In genomic region chr17:34931061-34931734, GRCm38 (mm10) we compare ENCODE assay signal across 7 mouse cellular contexts. TPM values are rescaled to one million over a fixed set of nuclear protein-coding genes. Genes with fewer than 3 reads are reported as not detected.
A peak's percentile ranks its signal among the peaks of the same experiment; 100 is the strongest.
DNase-seq lines count a peak whose midpoint lies in the region; ATAC-seq lines count a peak whose summit lies in the region.

Gene Neu1, plus strand, starts transcription at chr17:34931253.

- peak within 1 kb of the TSS; percentile 75 for H3K4me3 ChIP-seq in embryonic facial prominence, embryonic 12.5 days
- H3K4me3 ChIP-seq in limb, embryonic 11.5 days (ENCODE audit: low read depth, low read length) = peak within 1 kb of the TSS; percentile 76
- H3K4me3 ChIP-seq in midbrain, embryonic 14.5 days (replicated peaks; ENCODE audit: low read depth, low read length) = peak within 1 kb of the TSS; percentile 82

- DNase-seq in adrenal gland, postnatal 25 days = peak; percentile 97
- DNase-seq in heart, adult 11 months = peak; percentile 100
- DNase-seq in kidney, adult 18-20 months = peak; percentile 99
- DNase-seq in limb, embryonic 11.5 days (ENCODE audit: low spot score) = peak; percentile 97
- DNase-seq in midbrain, embryonic 14.5 days = peak; percentile 99
- peak; percentile 95 to 96 for DNase-seq in spleen, adult 18-20 months

- ATAC-seq in embryonic facial prominence, embryonic 12.5 days (ENCODE audit: insufficient number of reproducible peaks, insufficient read depth, low FRiP score, low TSS enrichment) = peak; percentile 93
- peak; percentile 95 for ATAC-seq in limb, embryonic 11.5 days (ENCODE audit: insufficient number of reproducible peaks, low FRiP score, low TSS enrichment, low read depth)
- peak; percentile 96 for ATAC-seq in midbrain, embryonic 14.5 days (ENCODE audit: low FRiP score, low TSS enrichment)

- H3K27me3 ChIP-seq in embryonic facial prominence, embryonic 12.5 days = 0 out of 2 replicates have a peak, but pooled peaks cover 4% of the 10 kb centered on the region
- H3K27me3 ChIP-seq in limb, embryonic 11.5 days (ENCODE audit: control insufficient read depth, insufficient read depth, low read length) = no peaks in the 10 kb centered on the region
- H3K27me3 ChIP-seq in midbrain, embryonic 14.5 days (ENCODE audit: control insufficient read depth, insufficient read depth, low read length) = no peaks in the 10 kb centered on the region

- peak within 1 kb of the TSS; percentile 83 for H3K9ac ChIP-seq in embryonic facial prominence, embryonic 12.5 days
- H3K9ac ChIP-seq in limb, embryonic 11.5 days (ENCODE audit: low read length) = peak within 1 kb of the TSS; percentile 72
- H3K9ac ChIP-seq in midbrain, embryonic 14.5 days (replicated peaks; ENCODE audit: low read length) = peak within 1 kb of the TSS; percentile 80

- no peak within 1 kb of the TSS for H3K27ac ChIP-seq in embryonic facial prominence, embryonic 12.5 days
- H3K27ac ChIP-seq in limb, embryonic 11.5 days (replicated peaks; ENCODE audit: low read depth, low read length) = no peak within 1 kb of the TSS
- peak within 1 kb of the TSS; percentile 54 for H3K27ac ChIP-seq in midbrain, embryonic 14.5 days (replicated peaks; ENCODE audit: low read depth, low read length)

- no peaks in the 10 kb centered on the region for H3K9me3 ChIP-seq in embryonic facial prominence, embryonic 12.5 days
- no peaks in the 10 kb centered on the region for H3K9me3 ChIP-seq in limb, embryonic 11.5 days (ENCODE audit: control insufficient read depth, low read length)
- H3K9me3 ChIP-seq in midbrain, embryonic 14.5 days (ENCODE audit: control insufficient read depth, low read length) = no peaks in the 10 kb centered on the region

- H3K4me2 ChIP-seq in embryonic facial prominence, embryonic 12.5 days (replicated peaks) = peak within 1 kb of the TSS; percentile 97
- peak within 1 kb of the TSS; percentile 98 for H3K4me2 ChIP-seq in limb, embryonic 11.5 days (ENCODE audit: low read depth, severe bottlenecking)
- peak within 1 kb of the TSS; percentile 97 for H3K4me2 ChIP-seq in midbrain, embryonic 14.5 days (ENCODE audit: low read length)

- WGBS in embryonic facial prominence, embryonic 12.5 days = under 1% methylated on average over 38 of the region's 38 CpGs
- WGBS in limb, embryonic 11.5 days = under 1% methylated on average over 38 of the region's 38 CpGs
- WGBS in midbrain, embryonic 14.5 days = under 1% methylated on average over 38 of the region's 38 CpGs

- H3K36me3 ChIP-seq in embryonic facial prominence, embryonic 12.5 days = no peaks in the 10 kb centered on the region
- H3K36me3 ChIP-seq in limb, embryonic 11.5 days (ENCODE audit: control insufficient read depth, insufficient read depth, low read length) = no peaks in the 10 kb centered on the region
- H3K36me3 ChIP-seq in midbrain, embryonic 14.5 days (ENCODE audit: control insufficient read depth, insufficient read depth, low read length) = peaks cover 30% of the 10 kb centered on the region

- peaks cover 12% of the 10 kb centered on the region for H3K4me1 ChIP-seq in embryonic facial prominence, embryonic 12.5 days
- peaks cover 4% of the 10 kb centered on the region for H3K4me1 ChIP-seq in limb, embryonic 11.5 days (ENCODE audit: control insufficient read depth, insufficient read depth, low read length)
- peaks cover 11% of the 10 kb centered on the region for H3K4me1 ChIP-seq in midbrain, embryonic 14.5 days (ENCODE audit: control insufficient read depth, insufficient read depth, low read length)

RNA-seq across cellular contexts. Expression of gene Neu1, which starts in this region (rescaled TPM):
- 26.1 and 27.6 TPM in 2 replicates for total RNA-seq in adrenal gland, postnatal 25 days (2021)
- 19.2 and 20.8 TPM in 2 replicates for polyA plus RNA-seq in embryonic facial prominence, embryonic 12.5 days (2016; fragmentation: Nextera tagmentation; extraction: Ambion mirVana)
- 10.3 and 12.8 TPM in 2 replicates for polyA plus RNA-seq in limb, embryonic 11.5 days (2014; fragmentation: Nextera tagmentation; extraction: Ambion mirVana)
- 25.1 and 28.2 TPM in 2 replicates for polyA plus RNA-seq in midbrain, embryonic 14.5 days (2014; fragmentation: Nextera tagmentation; extraction: Ambion mirVana)
